Mouse (Mus musculus) lung, embryonic 16.5 days (tissue): ENCODE results near the gene Lypd6b. TPM values are rescaled to one million over a fixed set of nuclear protein-coding genes. Genes with fewer than 3 reads are reported as not detected.

Source experiments
- ATAC-seq: fragments of 200-750 bp; cut with Nextera tagmentation; 2 replicates; pipeline ENCODE4 v1.8.0; 2017; ENCODE audit warnings: low read depth, mild to moderate bottlenecking, moderate library complexity
- H3K27ac ChIP-seq: fragments of 300-500 bp; sonication (generic); 2 replicates; pipeline ENCODE4 v1.5.1; 2014; ENCODE audit warnings: mild to moderate bottlenecking, control low read depth, low read length
- H3K27me3 ChIP-seq: fragments of 300-500 bp; sonication (generic); 2 replicates; pipeline ENCODE4 v1.6.1; 2014; ENCODE audit warnings: low read depth, low read length, mixed read lengths; ENCODE audit not compliant: control insufficient read depth, insufficient read depth
- H3K36me3 ChIP-seq: fragments of 300-500 bp; sonication (generic); 2 replicates; pipeline ENCODE4 v1.6.1; 2014; ENCODE audit warnings: low read length; ENCODE audit not compliant: control insufficient read depth, insufficient read depth
- H3K4me1 ChIP-seq: fragments of 300-500 bp; sonication (generic); replicated peaks from 2 replicates; pipeline ENCODE4 v1.6.1; 2014; ENCODE audit warnings: low read length, mixed read lengths; ENCODE audit not compliant: control insufficient read depth, insufficient read depth
- H3K4me2 ChIP-seq: fragments of 300-500 bp; sonication (generic); 2 replicates; pipeline ENCODE4 v1.6.1; 2014; ENCODE audit warnings: low read depth, low read length, control low read depth
- H3K4me3 ChIP-seq: fragments of 300-500 bp; sonication (generic); 2 replicates; pipeline ENCODE4 v1.5.1; 2014; ENCODE audit warnings: mild to moderate bottlenecking, low read length, control low read depth
- H3K9ac ChIP-seq: fragments of 300-500 bp; sonication (generic); 2 replicates; pipeline ENCODE4 v1.6.1; 2014; ENCODE audit warnings: low read length, control low read depth
- H3K9me3 ChIP-seq: fragments of 300-500 bp; sonication (generic); 2 replicates; pipeline ENCODE4 v1.6.1; 2016; ENCODE audit warnings: low read length; ENCODE audit not compliant: control insufficient read depth
- WGBS: fragments of 180-500 bp; shearing (Covaris S2); extraction: QIAGEN DNeasy Blood & Tissue Kit; methylation state at CpG from one replicate; pipeline ENCODE4 v1.1.7; 2014; 5-methylcytosine and 5-hydroxymethylcytosine counted together
- polyA plus RNA-seq: library from polyadenylated mRNA; unstranded; fragments of >200 nt; fragmentation: Nextera tagmentation; extraction: Ambion mirVana; gene quantifications from 2 replicates; pipeline ENCODE4 v1.2.1, GENCODE M21; 2015

The Lypd6b gene
- polyA plus RNA-seq, 1 experiment from 2014 or later, result 2.2 TPM

GRCm38 (mm10) chr2:49811420-49811819 is 23.9 kb downstream of the Lypd6b start:
- Histone ChIP-seq H3K9me3 (no peaks in the 10 kb centered on the region), H3K4me2 (peak overlapping the region; percentile 1; the same call in 1 of the 2 replicates), H3K4me3 (no peak overlapping the region), H3K4me1 (peaks cover 8% of the 10 kb centered on the region), H3K27ac (peak overlapping the region; percentile 77), H3K9ac (no peak overlapping the region), H3K27me3 (no peaks in the 10 kb centered on the region), H3K36me3 (no peaks in the 10 kb centered on the region)
- peak; percentile 32 for ATAC-seq
- WGBS, result 15% methylated on average over 11 of the region's 11 CpGs

DNA sequence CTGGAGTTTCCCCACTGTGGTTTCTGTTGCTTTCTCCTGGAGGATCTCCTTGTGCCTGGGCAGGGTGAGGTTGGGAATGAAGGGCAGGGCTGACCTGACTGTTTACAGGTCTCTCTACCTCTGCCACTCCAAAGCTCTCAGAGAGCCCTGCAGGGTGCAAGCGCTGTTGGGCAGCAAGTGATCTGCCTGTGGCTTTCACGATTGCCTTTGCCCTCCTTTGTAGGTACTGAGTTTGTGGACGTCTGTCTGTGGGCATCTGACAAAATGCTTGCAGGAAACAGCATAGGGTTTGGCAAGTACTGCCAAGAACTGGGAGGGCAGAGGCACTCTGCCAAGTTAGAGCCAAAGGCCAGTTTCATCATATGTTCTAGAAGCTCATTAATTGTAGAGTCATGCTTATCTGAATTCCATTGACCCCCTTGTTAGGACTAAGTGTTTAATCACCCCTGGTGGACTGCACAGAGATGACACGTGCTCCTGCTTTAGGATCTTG is 24.4 kb downstream of the Lypd6b start:
- H3K4me2 ChIP-seq, result 0 out of 2 replicates have a peak overlapping the region, but pooled peaks have one; percentile 1
- H3K9me3 ChIP-seq, result no peaks in the 10 kb centered on the region
- peaks cover 8% of the 10 kb centered on the region for H3K4me1 ChIP-seq
- H3K36me3 ChIP-seq, result no peaks in the 10 kb centered on the region
- H3K27me3 ChIP-seq, result no peaks in the 10 kb centered on the region
- H3K27ac ChIP-seq, result peak overlapping the region; percentile 77
- ATAC-seq, result peak; percentile 90
- 7% methylated on average over 4 of the region's 4 CpGs for WGBS
- H3K4me3 ChIP-seq, result no peak overlapping the region
- H3K9ac ChIP-seq, result no peak overlapping the region

DNA sequence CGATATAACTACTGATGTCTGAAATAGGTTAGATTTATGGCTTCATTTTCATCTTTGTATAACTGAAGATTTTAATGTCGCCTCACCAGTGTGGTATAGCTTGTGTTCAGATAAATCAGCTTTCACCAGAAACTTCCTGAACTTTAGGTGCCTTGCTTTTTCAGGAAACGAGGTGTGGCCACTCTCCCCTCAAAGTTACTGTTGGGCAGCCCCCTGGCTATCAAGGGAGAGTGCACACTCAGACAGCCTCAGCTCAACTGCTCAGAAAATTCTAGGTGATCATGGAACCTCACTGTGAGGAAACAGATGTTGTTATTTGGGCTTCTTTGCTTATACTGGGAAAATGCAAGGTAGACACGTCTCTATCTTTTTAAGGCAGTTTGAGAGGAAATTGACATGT is 25.7 kb downstream of the Lypd6b start:
- no peak overlapping the region for H3K4me2 ChIP-seq
- no peaks in the 10 kb centered on the region for H3K36me3 ChIP-seq
- peaks cover 8% of the 10 kb centered on the region for H3K4me1 ChIP-seq
- H3K27me3 ChIP-seq, result no peaks in the 10 kb centered on the region
- H3K9ac ChIP-seq, result no peak overlapping the region
- WGBS, result 54% methylated on average over 4 of the region's 4 CpGs
- ATAC-seq, result no peak
- H3K4me3 ChIP-seq, result no peak overlapping the region
- no peaks in the 10 kb centered on the region for H3K9me3 ChIP-seq
- H3K27ac ChIP-seq, result no peak overlapping the region

DNA sequence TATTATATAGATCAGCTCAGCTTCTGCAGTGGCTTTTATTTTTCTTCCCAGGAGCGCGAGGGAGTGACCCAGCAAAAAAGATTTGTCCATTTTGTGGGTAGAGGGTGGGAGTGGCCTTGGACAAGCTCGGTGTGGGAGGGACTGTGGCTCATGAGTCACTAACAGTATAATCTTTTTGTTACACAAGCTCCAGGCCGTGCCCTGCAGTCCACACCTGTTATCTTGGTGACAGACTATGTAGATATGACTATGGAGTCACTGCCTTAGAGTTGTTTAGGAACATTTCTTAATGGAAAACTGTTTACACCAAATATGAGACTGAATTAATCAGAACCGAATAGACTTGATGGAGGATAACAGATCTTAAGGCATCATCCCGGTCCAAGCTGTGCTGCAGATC is 26.5 kb downstream of the Lypd6b start:
- no peaks in the 10 kb centered on the region for H3K36me3 ChIP-seq
- H3K27me3 ChIP-seq, result no peaks in the 10 kb centered on the region
- no peak for ATAC-seq
- 52% methylated on average over 6 of the region's 6 CpGs for WGBS
- H3K27ac ChIP-seq, result no peak overlapping the region
- no peak overlapping the region for H3K4me2 ChIP-seq
- no peaks in the 10 kb centered on the region for H3K9me3 ChIP-seq
- H3K4me3 ChIP-seq, result no peak overlapping the region
- H3K4me1 ChIP-seq, result peaks cover 8% of the 10 kb centered on the region
- no peak overlapping the region for H3K9ac ChIP-seq

DNA sequence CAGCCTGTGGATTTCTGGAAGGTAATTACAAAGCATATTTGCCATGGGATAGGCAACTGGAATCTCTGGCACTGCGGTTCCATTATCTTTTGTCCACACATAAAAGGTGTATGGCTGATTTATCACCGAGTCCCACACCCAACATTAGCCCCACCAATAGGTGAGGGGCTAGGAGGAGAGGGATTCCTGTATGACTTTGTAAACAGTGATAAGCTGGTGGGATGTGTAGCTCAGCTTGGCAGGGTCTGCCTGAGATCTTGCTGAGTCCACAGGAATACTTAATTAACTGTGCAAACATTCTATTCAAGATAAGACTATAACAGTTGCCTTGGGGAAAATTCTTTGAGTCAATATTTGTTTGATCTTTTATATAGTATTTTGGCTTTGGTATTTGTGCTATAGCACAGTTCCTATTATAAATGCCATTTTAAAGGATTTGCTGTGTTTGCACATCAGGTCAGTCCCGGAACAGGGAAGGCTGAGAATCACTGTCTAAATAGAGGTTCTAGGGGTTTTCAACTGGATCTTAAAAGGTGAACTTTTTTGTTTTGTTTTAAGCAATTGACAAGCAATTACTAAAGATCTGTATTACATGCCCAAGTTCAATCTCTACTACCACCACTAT is 28.3 kb downstream of the Lypd6b start:
- Histone ChIP-seq H3K36me3 (no peaks in the 10 kb centered on the region), H3K4me3 (no peak overlapping the region), H3K4me1 (peaks cover 8% of the 10 kb centered on the region), H3K27me3 (no peaks in the 10 kb centered on the region), H3K27ac (no peak overlapping the region), H3K9ac (no peak overlapping the region), H3K9me3 (no peaks in the 10 kb centered on the region), H3K4me2 (no peak overlapping the region)
- 14% methylated on average over 3 of the region's 3 CpGs for WGBS
- peak; percentile 13; the same call in 1 of the 2 replicates for ATAC-seq

GRCm38 (mm10) chr2:49816549-49816948 is 29.1 kb downstream of the Lypd6b start:
- no peaks in the 10 kb centered on the region for H3K27me3 ChIP-seq
- peaks cover 8% of the 10 kb centered on the region for H3K4me1 ChIP-seq
- H3K36me3 ChIP-seq, result no peaks in the 10 kb centered on the region
- no peak overlapping the region for H3K4me3 ChIP-seq
- H3K4me2 ChIP-seq, result no peak overlapping the region
- no peak overlapping the region for H3K27ac ChIP-seq
- ATAC-seq, result no peak
- no peaks in the 10 kb centered on the region for H3K9me3 ChIP-seq
- no peak overlapping the region for H3K9ac ChIP-seq
- WGBS, result 85% methylated on average over 5 of the region's 5 CpGs

DNA sequence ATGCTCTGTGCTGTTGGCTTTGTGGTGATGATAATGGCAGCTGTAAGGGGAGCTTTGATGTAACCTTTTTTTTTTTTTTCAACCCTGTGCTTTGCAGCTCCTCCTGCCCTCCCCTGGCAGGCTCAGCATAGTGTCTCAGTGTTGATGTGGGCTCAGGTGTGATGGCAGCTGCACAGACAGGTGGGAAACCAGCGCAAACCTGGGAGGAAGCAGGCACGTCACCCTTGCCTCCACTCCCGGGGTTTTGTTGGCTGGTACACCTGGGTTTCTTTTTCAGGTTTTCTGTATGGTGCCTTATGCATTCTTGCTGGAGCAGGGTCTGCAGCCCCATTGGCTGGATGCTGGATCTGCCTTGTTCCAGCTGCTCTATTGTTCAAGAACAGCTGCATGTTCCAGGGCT is 29.7 kb downstream of the Lypd6b start:
- H3K4me3 ChIP-seq, result no peak overlapping the region
- H3K4me2 ChIP-seq, result no peak overlapping the region
- H3K9ac ChIP-seq, result no peak overlapping the region
- no peaks in the 10 kb centered on the region for H3K36me3 ChIP-seq
- H3K27ac ChIP-seq, result no peak overlapping the region
- H3K9me3 ChIP-seq, result no peaks in the 10 kb centered on the region
- WGBS, result 82% methylated on average over 3 of the region's 3 CpGs
- no peaks in the 10 kb centered on the region for H3K27me3 ChIP-seq
- ATAC-seq, result no peak
- H3K4me1 ChIP-seq, result peaks cover 3% of the 10 kb centered on the region

GRCm38 (mm10) chr2:49818126-49818525 is 30.6 kb downstream of the Lypd6b start:
- ATAC-seq, result no peak
- Histone ChIP-seq H3K4me2 (no peak overlapping the region), H3K27me3 (no peaks in the 10 kb centered on the region), H3K27ac (no peak overlapping the region), H3K36me3 (no peaks in the 10 kb centered on the region), H3K4me1 (no peaks in the 10 kb centered on the region), H3K9me3 (no peaks in the 10 kb centered on the region), H3K4me3 (no peak overlapping the region), H3K9ac (no peak overlapping the region)
- WGBS, result 67% methylated on average over 5 of the region's 5 CpGs

DNA sequence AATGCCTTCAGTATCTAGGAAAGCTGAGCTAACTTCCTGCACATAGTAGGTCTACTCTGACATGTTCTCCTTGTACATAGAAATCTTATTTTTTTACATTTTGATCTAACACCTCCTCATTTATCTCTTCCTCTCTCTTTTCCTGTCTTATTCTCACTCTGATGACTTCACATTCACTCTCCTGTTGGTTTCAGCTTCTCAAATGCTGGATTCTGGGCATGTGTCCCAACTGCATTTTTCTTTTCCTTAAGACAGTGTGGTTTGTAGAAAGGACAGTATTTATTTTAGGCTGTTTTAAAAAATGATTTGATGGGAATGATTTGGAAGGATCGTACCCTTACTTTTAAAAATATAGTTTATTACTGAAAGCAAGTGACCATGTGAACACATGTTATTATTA is 34.8 kb downstream of the Lypd6b start:
- H3K27me3 ChIP-seq, result no peaks in the 10 kb centered on the region
- H3K9me3 ChIP-seq, result no peaks in the 10 kb centered on the region
- H3K36me3 ChIP-seq, result no peaks in the 10 kb centered on the region
- 49% methylated on average over 1 of the region's 1 CpGs for WGBS
- H3K27ac ChIP-seq, result no peak overlapping the region
- H3K9ac ChIP-seq, result no peak overlapping the region
- no peak overlapping the region for H3K4me2 ChIP-seq
- ATAC-seq, result no peak
- no peak overlapping the region for H3K4me3 ChIP-seq
- no peaks in the 10 kb centered on the region for H3K4me1 ChIP-seq
